Mouse (Mus musculus) heart, postnatal 0 days (tissue): ENCODE measurements around the gene Samd1.

ENCODE experiments used
- CTCF ChIP-seq: IDR thresholded peaks from 2 replicates; pipeline ENCODE4 v1.5.1; 2016; ENCODE audit warnings: antibody characterized with exemption, control low read depth, low read depth
- EP300 ChIP-seq: IDR thresholded peaks from 2 replicates; pipeline ENCODE4 v1.6.1; 2016; ENCODE audit warnings: antibody characterized with exemption, low read depth

- TF ChIP-seq CTCF, result peak; percentile 55
- TF ChIP-seq EP300, result no peak
Observed at GRCm38 (mm10) chr8:84024171-84024570, 26.7 kb downstream of the Samd1 start.
